8 mouse cellular contexts compared by ENCODE assay signal in the genomic region with DNA sequence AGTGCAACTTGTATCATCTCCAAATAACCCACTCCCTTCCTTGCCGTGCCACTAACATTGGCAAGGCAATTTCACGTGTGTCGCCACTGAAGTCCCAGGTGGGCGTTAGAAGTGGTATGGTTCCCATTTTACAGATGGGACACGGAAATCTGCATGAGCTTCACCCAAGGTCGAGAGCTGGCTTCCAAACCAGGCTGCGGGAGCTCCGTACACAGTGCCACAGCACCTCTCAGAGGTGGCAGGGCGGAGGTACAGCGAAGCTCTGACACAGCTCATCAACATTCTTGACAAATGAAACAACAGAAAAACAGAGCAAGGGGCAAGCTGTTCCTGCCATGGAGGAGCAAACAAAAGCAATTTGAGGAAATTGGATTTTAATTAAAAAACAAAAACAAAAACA.
A peak's percentile ranks its signal among the peaks of the same experiment; 100 is the strongest.
DNase-seq lines count a peak whose midpoint lies in the region; ATAC-seq and TF ChIP-seq lines count a peak whose summit lies in the region.

No protein-coding gene starts in this region.

- no peak overlapping the region for H3K4me3 ChIP-seq in ES-E14 (ENCODE audit: insufficient read depth in 1 of 2, low read depth in 1 of 2, low read length in 2 of 2, poor library complexity in 1 of 2, severe bottlenecking in 1 of 2)
- H3K4me3 ChIP-seq in forebrain, embryonic 16.5 days (replicated peaks; ENCODE audit: low read length): no peak overlapping the region

- no peak overlapping the region for H3K9ac ChIP-seq in ES-E14 (ENCODE audit: insufficient read depth, low read depth, low read length, poor library complexity, severe bottlenecking)
- H3K9ac ChIP-seq in forebrain, embryonic 16.5 days (replicated peaks; ENCODE audit: low read depth, low read length): no peak overlapping the region

- no peaks in the 10 kb centered on the region for H3K36me3 ChIP-seq in ES-E14 (ENCODE audit: control insufficient read depth, insufficient read depth, low read length, poor library complexity, severe bottlenecking)
- H3K36me3 ChIP-seq in forebrain, embryonic 16.5 days (ENCODE audit: control insufficient read depth, insufficient read depth): no peaks in the 10 kb centered on the region

- H3K4me2 ChIP-seq in forebrain, embryonic 16.5 days (ENCODE audit: low read length): no peak overlapping the region

- WGBS in forebrain, embryonic 16.5 days: 41% methylated on average over 10 of the region's 10 CpGs

- H3K27me3 ChIP-seq in forebrain, embryonic 16.5 days (replicated peaks; ENCODE audit: control insufficient read depth, insufficient read depth, low read length): peaks cover 2% of the 10 kb centered on the region; the same call in 1 of the 2 replicates

- H3K9me3 ChIP-seq in ES-E14 (ENCODE audit: control insufficient read depth, insufficient read depth, low read depth, low read length): no peaks in the 10 kb centered on the region
- H3K9me3 ChIP-seq in forebrain, embryonic 16.5 days (ENCODE audit: control insufficient read depth, low read length): no peaks in the 10 kb centered on the region

- peak; percentile 31 to 38 for DNase-seq in left cerebral cortex, adult 18-20 months (ENCODE audit: low spot score in 2 of 2)
- DNase-seq in left cerebral cortex, postnatal 36 days (ENCODE audit: low spot score in 2 of 2): no peak
- DNase-seq in ES-E14 (ENCODE audit: low read depth, low spot score): no peak
- peak; percentile 62 to 71 for DNase-seq in cerebellum, adult 18-20 months
- DNase-seq in lung, postnatal 10 days: peak; percentile 7
- no peak for DNase-seq in urinary bladder, postnatal 14 days (ENCODE audit: low spot score)

- intact Hi-C loops in left cerebral cortex, postnatal 36 days (cut with DNase I): loop anchor here (1.0 to 10.0 kb wide), 2 partner anchors 462 to 1231 kb away; no protein-coding TSS in a partner anchor

- in situ Hi-C loops in ES-E14 (cut with MboI; ENCODE audit: low sequenced_read_pairs in 2 of 2, unreplicated experiment in 2 of 2): no loop called here

- H3K27ac ChIP-seq in ES-E14 (ENCODE audit: insufficient read depth, low read depth, low read length, poor library complexity, severe bottlenecking): no peak overlapping the region
- no peak overlapping the region for H3K27ac ChIP-seq in forebrain, embryonic 16.5 days (ENCODE audit: low read length)

- H3K4me1 ChIP-seq in ES-E14 (ENCODE audit: control insufficient read depth in 2 of 2, insufficient read depth in 2 of 2, low read length in 2 of 2, poor library complexity in 1 of 2): peaks cover 0 to 3% of the 10 kb centered on the region in 2 experiments; a peak in 2 of 4 replicates
- peaks cover 7% of the 10 kb centered on the region for H3K4me1 ChIP-seq in forebrain, embryonic 16.5 days (replicated peaks; ENCODE audit: control insufficient read depth, insufficient read depth, low read length)

- ATAC-seq in forebrain, embryonic 16.5 days: peak; percentile 73
- no peak for ATAC-seq in erythroblast, adult 5-6 weeks (replicated peaks; ENCODE audit: low FRiP score, poor library complexity, severe bottlenecking)

TF ChIP-seq in ES-E14, 5 proteins besides CTCF, POLR2A, EP300 and RAD21:
- TF ChIP-seq CHD2 (IDR thresholded peaks at IDR 0.05; ENCODE audit: low read depth, low read length) (no peak), MAFK (IDR thresholded peaks at IDR 0.05; ENCODE audit: insufficient read depth, low read depth, low read length) (no peak), ZC3H11A (IDR thresholded peaks at IDR 0.05; ENCODE audit: borderline replicate concordance, low read depth, low read length) (peak; percentile 81; the same call in 1 of the 2 replicates)

Comparison
In these comparisons a context has a peak if more than half of its experiments do, and no peak if none do; other contexts are left out.
1. DNase-seq: peak in left cerebral cortex, adult 18-20 months (2 of 2), cerebellum, adult 18-20 months (2 of 2) and lung, postnatal 10 days (single experiment); none in left cerebral cortex, postnatal 36 days (0 of 2), ES-E14 (single experiment) and urinary bladder, postnatal 14 days (single experiment).